8 mouse cellular contexts compared by ENCODE assay signal in genomic region chr1:92833987-92834706, GRCm38 (mm10). TPM values are rescaled to one million over a fixed set of nuclear protein-coding genes. Genes with fewer than 3 reads are reported as not detected.
A peak's percentile ranks its signal among the peaks of the same experiment; 100 is the strongest.
DNase-seq lines count a peak whose midpoint lies in the region; ATAC-seq and TF ChIP-seq lines count a peak whose summit lies in the region.

No protein-coding gene starts in this region.

- peak; percentile 32 to 46 for DNase-seq in CD8-positive naive resting alpha-beta T cell, adult 2 months (ENCODE audit: low read depth in 2 of 2, low spot score in 2 of 2)
- peak; percentile 63 to 65 for DNase-seq in adrenal gland, postnatal 4 days (ENCODE audit: low spot score in 2 of 2)
- peak; percentile 79 to 92 for DNase-seq in kidney, postnatal 36 days
- DNase-seq in lung, adult 18-20 months: peak; percentile 57 to 65
- DNase-seq in thymus, postnatal 14 days: peak; percentile 73

- 58% methylated on average over 7 of the region's 7 CpGs for WGBS in heart, embryonic 15.5 days

- H3K4me1 ChIP-seq in embryonic fibroblast, embryonic 13.5 days (ENCODE audit: control insufficient read depth, insufficient read depth, low read length): no peaks in the 10 kb centered on the region
- H3K4me1 ChIP-seq in heart, embryonic 15.5 days (replicated peaks): peaks cover 60% of the 10 kb centered on the region

- no peaks in the 10 kb centered on the region for H3K9me3 ChIP-seq in heart, embryonic 15.5 days (replicated peaks)

- no peak overlapping the region for H3K27ac ChIP-seq in embryonic fibroblast, embryonic 13.5 days (ENCODE audit: insufficient read depth, low read length)
- H3K27ac ChIP-seq in heart, embryonic 15.5 days: no peak overlapping the region

- TF ChIP-seq POLR2A in embryonic fibroblast, embryonic 13.5 days (IDR thresholded peaks at IDR 0.05; ENCODE audit: low read depth, low read length): no peak

- 0 out of 2 replicates have a peak, but pooled peaks have one; percentile 12 for ATAC-seq in heart, embryonic 15.5 days (replicated peaks; ENCODE audit: insufficient number of reproducible peaks, insufficient read depth, low FRiP score, low read depth)
- peak; percentile 34; the same call in 1 of the 2 replicates for ATAC-seq in neutrophil, adult 5-6 weeks (ENCODE audit: extremely low read depth, insufficient number of reproducible peaks, low FRiP score, poor library complexity, severe bottlenecking)

- peak; percentile 72 for TF ChIP-seq CTCF in embryonic fibroblast, embryonic 13.5 days (IDR thresholded peaks at IDR 0.05; ENCODE audit: borderline replicate concordance, insufficient read depth, low read length)

- H3K9ac ChIP-seq in heart, embryonic 15.5 days: no peak overlapping the region

- no peaks in the 10 kb centered on the region for H3K36me3 ChIP-seq in heart, embryonic 15.5 days

- H3K4me3 ChIP-seq in embryonic fibroblast, embryonic 13.5 days (ENCODE audit: insufficient read depth, low read length): no peak overlapping the region
- H3K4me3 ChIP-seq in heart, embryonic 15.5 days: no peak overlapping the region

- peak overlapping the region; percentile 95 for H3K4me2 ChIP-seq in heart, embryonic 15.5 days

- peaks cover 42% of the 10 kb centered on the region for H3K27me3 ChIP-seq in heart, embryonic 15.5 days

RNA-seq across cellular contexts. Expression of gene Gpc1, which starts 2.7 kb away (rescaled TPM):
- total RNA-seq in adrenal gland, postnatal 4 days (2021): 10 to 100 TPM; 71.4 to 73.2 TPM
- polyA plus RNA-seq in embryonic fibroblast, embryonic 13.5 days (2011; ENCODE audit: insufficient read length, low read depth, missing spikeins): 105 and 112 TPM in 2 replicates
- polyA plus RNA-seq in heart, embryonic 15.5 days (2015; fragmentation: Nextera tagmentation; extraction: Ambion mirVana): 61.3 and 71.4 TPM in 2 replicates
- total RNA-seq in neutrophil, adult 5-6 weeks (2017): 2.7 and 3.0 TPM in 2 replicates

Comparison
In these comparisons a context has a peak if more than half of its experiments do, and no peak if none do; other contexts are left out.
1. RNA of gene Gpc1, which starts 2.7 kb away (total RNA-seq): 71.4 to 73.2 TPM in adrenal gland, postnatal 4 days; 2.7 to 3.0 TPM in neutrophil, adult 5-6 weeks; every median in the first group is over 10 times any median in the second.
2. Peak in every context shown above with its lines, with median percentiles within 50 percentile points of each other: DNase-seq.